Mouse (Mus musculus): ENCODE results near the gene Syncrip.

- TF ChIP-seq POLR2A (IDR thresholded peaks at IDR 0.05; ENCODE audit: borderline replicate concordance, extremely low read depth, insufficient read depth, insufficient read length, poor library complexity, severe bottlenecking) = no peak
- no peak for TF ChIP-seq CTCF (IDR thresholded peaks at IDR 0.05; ENCODE audit: borderline replicate concordance, extremely low read depth, insufficient read depth, insufficient read length)
Measured at GRCm38 (mm10) chr9:88484531-88484930, 2.2 kb upstream of the Syncrip start.

Measured in brain, embryonic 14.5 days (tissue).